Mouse (Mus musculus): ENCODE results near the gene Cela1. TPM values are rescaled to one million over a fixed set of nuclear protein-coding genes. Genes with fewer than 3 reads are reported as not detected.

The Cela1 gene
- polyA plus RNA-seq, 1 experiment: 8.3 TPM

GRCm38 (mm10) chr15:100642451-100642850 is 45.3 kb downstream of the Cela1 start:
- DNase-seq: no peak
- Histone ChIP-seq H3K27ac (ENCODE audit: insufficient read depth, low read length) (no peak overlapping the region), H3K4me3 (replicated peaks; ENCODE audit: insufficient read depth, low read depth, low read length) (no peak overlapping the region), H3K27me3 (ENCODE audit: control insufficient read depth, insufficient read depth, low read length) (no peaks in the 10 kb centered on the region), H3K4me1 (ENCODE audit: control insufficient read depth, insufficient read depth, low read length) (no peaks in the 10 kb centered on the region)
- no peak for TF ChIP-seq CTCF (IDR thresholded peaks at IDR 0.05; ENCODE audit: borderline replicate concordance, insufficient read depth, low read depth, low read length)
- TF ChIP-seq POLR2A (IDR thresholded peaks at IDR 0.05; ENCODE audit: borderline replicate concordance, insufficient read depth, low read length): no peak
- 91% methylated on average over 7 of the region's 7 CpGs for WGBS

- no peak for DNase-seq
- H3K27me3 ChIP-seq (ENCODE audit: control insufficient read depth, insufficient read depth, low read length): peaks cover 5% of the 10 kb centered on the region
- TF ChIP-seq POLR2A (IDR thresholded peaks at IDR 0.05; ENCODE audit: borderline replicate concordance, insufficient read depth, low read length) (no peak), CTCF (IDR thresholded peaks at IDR 0.05; ENCODE audit: borderline replicate concordance, insufficient read depth, low read depth, low read length) (no peak)
- H3K4me1 ChIP-seq (ENCODE audit: control insufficient read depth, insufficient read depth, low read length): no peaks in the 10 kb centered on the region
- H3K27ac ChIP-seq (ENCODE audit: insufficient read depth, low read length): no peak overlapping the region
- no peak overlapping the region for H3K4me3 ChIP-seq (replicated peaks; ENCODE audit: insufficient read depth, low read depth, low read length)
- WGBS: 54% methylated on average over 13 of the region's 16 CpGs
Observed at GRCm38 (mm10) chr15:100641226-100641810, 46.4 kb downstream of the Cela1 start.

GRCm38 (mm10) chr15:100639972-100640750 is 47.6 kb downstream of the Cela1 start:
- Histone ChIP-seq H3K27me3 (ENCODE audit: control insufficient read depth, insufficient read depth, low read length) (peaks cover 12% of the 10 kb centered on the region), H3K4me3 (replicated peaks; ENCODE audit: insufficient read depth, low read depth, low read length) (no peak overlapping the region), H3K27ac (ENCODE audit: insufficient read depth, low read length) (no peak overlapping the region), H3K4me1 (ENCODE audit: control insufficient read depth, insufficient read depth, low read length) (no peaks in the 10 kb centered on the region)
- 87% methylated on average over 16 of the region's 16 CpGs for WGBS
- DNase-seq: no peak
- TF ChIP-seq CTCF (IDR thresholded peaks at IDR 0.05; ENCODE audit: borderline replicate concordance, insufficient read depth, low read depth, low read length) (no peak), POLR2A (IDR thresholded peaks at IDR 0.05; ENCODE audit: borderline replicate concordance, insufficient read depth, low read length) (no peak)

GRCm38 (mm10) chr15:100637661-100638060 is 50.1 kb downstream of the Cela1 start:
- TF ChIP-seq POLR2A (IDR thresholded peaks at IDR 0.05; ENCODE audit: borderline replicate concordance, insufficient read depth, low read length) (no peak), CTCF (IDR thresholded peaks at IDR 0.05; ENCODE audit: borderline replicate concordance, insufficient read depth, low read depth, low read length) (peak; percentile 23; the same call in 1 of the 2 replicates)
- peaks cover 12% of the 10 kb centered on the region for H3K27me3 ChIP-seq (ENCODE audit: control insufficient read depth, insufficient read depth, low read length)

GRCm38 (mm10) chr15:100636700-100637501 is 50.8 kb downstream of the Cela1 start, which contains the start of gene Smagp:
Gene Smagp, minus strand, starts transcription at chr15:100636940.
- Histone ChIP-seq H3K4me3 (replicated peaks; ENCODE audit: insufficient read depth, low read depth, low read length) (peak within 1 kb of the TSS; percentile 6), H3K27me3 (ENCODE audit: control insufficient read depth, insufficient read depth, low read length) (peaks cover 12% of the 10 kb centered on the region), H3K4me1 (ENCODE audit: control insufficient read depth, insufficient read depth, low read length) (no peaks in the 10 kb centered on the region), H3K27ac (ENCODE audit: insufficient read depth, low read length) (no peak within 1 kb of the TSS)
- TF ChIP-seq CTCF (IDR thresholded peaks at IDR 0.05; ENCODE audit: borderline replicate concordance, insufficient read depth, low read depth, low read length) (no peak), POLR2A (IDR thresholded peaks at IDR 0.05; ENCODE audit: borderline replicate concordance, insufficient read depth, low read length) (no peak)
- DNase-seq: no peak
- 2% methylated on average over 77 of the region's 77 CpGs for WGBS

More at GRCm38 (mm10) chr15:100637661-100638060, 50.1 kb downstream of the Cela1 start:
- Histone ChIP-seq H3K27ac (ENCODE audit: insufficient read depth, low read length) (no peak overlapping the region), H3K4me1 (ENCODE audit: control insufficient read depth, insufficient read depth, low read length) (no peaks in the 10 kb centered on the region), H3K4me3 (replicated peaks; ENCODE audit: insufficient read depth, low read depth, low read length) (no peak overlapping the region)
- no peak for DNase-seq
- 27% methylated on average over 6 of the region's 6 CpGs for WGBS

- H3K4me1 ChIP-seq (ENCODE audit: control insufficient read depth, insufficient read depth, low read length): no peaks in the 10 kb centered on the region
- no peak for DNase-seq
- 7% methylated on average over 38 of the region's 38 CpGs for WGBS
- H3K4me3 ChIP-seq (replicated peaks; ENCODE audit: insufficient read depth, low read depth, low read length): peak overlapping the region; percentile 6
- TF ChIP-seq CTCF (IDR thresholded peaks at IDR 0.05; ENCODE audit: borderline replicate concordance, insufficient read depth, low read depth, low read length): no peak
- no peak for TF ChIP-seq POLR2A (IDR thresholded peaks at IDR 0.05; ENCODE audit: borderline replicate concordance, insufficient read depth, low read length)
- H3K27me3 ChIP-seq (ENCODE audit: control insufficient read depth, insufficient read depth, low read length): peaks cover 12% of the 10 kb centered on the region
- no peak overlapping the region for H3K27ac ChIP-seq (ENCODE audit: insufficient read depth, low read length)
Observed at GRCm38 (mm10) chr15:100635851-100636645, 51.7 kb downstream of the Cela1 start.

DNA sequence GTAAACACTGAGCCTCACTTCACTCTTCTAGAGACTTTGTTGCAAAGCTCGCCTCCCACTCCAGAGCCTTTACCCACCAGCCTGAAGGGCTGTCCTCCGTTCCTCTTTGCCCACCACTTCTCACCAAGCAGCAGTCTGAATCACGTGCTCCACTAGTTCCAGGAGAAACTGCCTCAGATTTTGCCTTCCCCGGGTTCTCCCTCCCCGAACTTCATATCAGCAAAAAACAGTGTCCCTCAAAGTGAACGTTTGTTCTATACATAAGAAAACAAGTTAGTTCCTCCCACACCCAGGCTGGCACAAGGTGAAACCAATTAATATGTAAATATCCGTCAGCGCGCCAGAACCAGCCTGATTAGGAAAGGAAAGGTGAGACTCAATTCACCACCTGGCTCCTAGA is 52.5 kb downstream of the Cela1 start:
- Histone ChIP-seq H3K27me3 (ENCODE audit: control insufficient read depth, insufficient read depth, low read length) (peaks cover 12% of the 10 kb centered on the region), H3K27ac (ENCODE audit: insufficient read depth, low read length) (no peak overlapping the region), H3K4me3 (replicated peaks; ENCODE audit: insufficient read depth, low read depth, low read length) (no peak overlapping the region), H3K4me1 (ENCODE audit: control insufficient read depth, insufficient read depth, low read length) (no peaks in the 10 kb centered on the region)
- DNase-seq: no peak
- WGBS: 15% methylated on average over 9 of the region's 9 CpGs
- TF ChIP-seq CTCF (IDR thresholded peaks at IDR 0.05; ENCODE audit: borderline replicate concordance, insufficient read depth, low read depth, low read length) (no peak), POLR2A (IDR thresholded peaks at IDR 0.05; ENCODE audit: borderline replicate concordance, insufficient read depth, low read length) (no peak)

Data from cerebellum, adult 2 months (tissue).